In the genomic region with DNA sequence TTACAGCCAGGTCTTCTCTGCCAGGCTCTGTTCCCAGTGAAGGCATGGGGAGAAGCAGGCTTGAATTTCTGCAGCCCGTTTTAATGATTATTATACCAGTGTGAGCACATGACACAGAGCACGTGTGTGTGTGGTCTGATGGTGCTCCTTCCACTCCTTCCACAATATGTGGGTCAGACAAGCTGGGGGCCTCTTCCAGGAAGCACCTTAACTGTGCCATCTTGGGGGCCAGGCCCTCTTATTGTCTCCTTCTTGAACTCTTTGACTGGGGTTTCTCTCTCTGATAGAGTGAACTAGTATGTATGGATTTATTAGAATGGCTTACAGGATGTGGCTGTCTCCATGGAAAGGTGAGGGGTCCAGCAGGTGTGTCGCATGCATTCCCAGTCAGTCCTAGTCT, we compare ENCODE assay signal across 16 mouse cellular contexts. TPM values are rescaled to one million over a fixed set of nuclear protein-coding genes. Genes with fewer than 3 reads are reported as not detected.
DNase-seq lines count a peak whose midpoint lies in the region; ATAC-seq and TF ChIP-seq lines count a peak whose summit lies in the region.
"Had no signal": no experiment of that assay in that cellular context is flagged by ENCODE, and none has a peak within 500 bp of the region (broad histone marks: within the 10 kb centered on the region; RNA-seq: fewer than 3 reads in every experiment).

No protein-coding gene starts in this region.

- TF ChIP-seq POLR2A in thymus, adult 2 months (IDR thresholded peaks at IDR 0.05; ENCODE audit: control insufficient read depth, extremely low read depth, insufficient read depth, low read length, poor library complexity) = no peak

- no peak overlapping the region for H3K4me2 ChIP-seq in heart, embryonic 12.5 days
- H3K4me2 ChIP-seq in heart, postnatal 0 days (ENCODE audit: low read depth, low read length) = no peak overlapping the region
- H3K4me2 ChIP-seq in stomach, postnatal 0 days (replicated peaks; ENCODE audit: low read depth) = no peak overlapping the region
- H3K4me2 ChIP-seq: embryonic facial prominence, embryonic 15.5 days; forebrain, embryonic 15.5 days; hindbrain, embryonic 15.5 days had no signal

- H3K27ac ChIP-seq in heart, embryonic 12.5 days (ENCODE audit: poor library complexity, severe bottlenecking) = no peak overlapping the region
- H3K27ac ChIP-seq in heart, postnatal 0 days (ENCODE audit: low read depth) = peak overlapping the region; percentile 76; the same call in 1 of the 2 replicates
- peak overlapping the region; percentile 82 for H3K27ac ChIP-seq in thymus, adult 2 months (ENCODE audit: control insufficient read depth, insufficient read depth, low read length)
- H3K27ac ChIP-seq in stomach, postnatal 0 days (replicated peaks) = peak overlapping the region; percentile 59; the same call in 1 of the 2 replicates
- H3K27ac ChIP-seq: embryonic facial prominence, embryonic 15.5 days; forebrain, embryonic 10.5 days; forebrain, embryonic 15.5 days; hindbrain, embryonic 15.5 days had no signal

- ATAC-seq in heart, embryonic 12.5 days (ENCODE audit: insufficient number of reproducible peaks, low FRiP score) = no peak
- no peak for ATAC-seq in heart, postnatal 0 days (ENCODE audit: insufficient read depth, low read depth)
- no peak for ATAC-seq in stomach, postnatal 0 days (ENCODE audit: low FRiP score, low TSS enrichment)
- ATAC-seq: forebrain, embryonic 15.5 days had no signal

- H3K36me3 ChIP-seq in heart, embryonic 12.5 days = peaks cover 50% of the 10 kb centered on the region
- peaks cover 30% of the 10 kb centered on the region for H3K36me3 ChIP-seq in heart, postnatal 0 days (replicated peaks; ENCODE audit: control insufficient read depth, insufficient read depth, low read length)
- H3K36me3 ChIP-seq in thymus, adult 2 months (ENCODE audit: control insufficient read depth, insufficient read depth, low read length) = peaks cover 10% of the 10 kb centered on the region; the same call in 1 of the 2 replicates
- peaks cover 5% of the 10 kb centered on the region; the same call in 1 of the 2 replicates for H3K36me3 ChIP-seq in stomach, postnatal 0 days (ENCODE audit: control insufficient read depth, insufficient read depth, low read length)

- H3K9ac ChIP-seq in heart, embryonic 12.5 days = no peak overlapping the region
- no peak overlapping the region for H3K9ac ChIP-seq in heart, postnatal 0 days (replicated peaks; ENCODE audit: low read depth, low read length)
- no peak overlapping the region for H3K9ac ChIP-seq in stomach, postnatal 0 days (ENCODE audit: low read length)
- H3K9ac ChIP-seq: embryonic facial prominence, embryonic 15.5 days; forebrain, embryonic 15.5 days; hindbrain, embryonic 15.5 days had no signal

- no peak for TF ChIP-seq CTCF in heart, postnatal 0 days (IDR thresholded peaks at IDR 0.05; ENCODE audit: low read depth)
- no peak for TF ChIP-seq CTCF in thymus, adult 2 months (IDR thresholded peaks at IDR 0.05; ENCODE audit: borderline replicate concordance, control insufficient read depth, extremely low read depth, insufficient read depth, low read length, poor library complexity)
- TF ChIP-seq CTCF in stomach, postnatal 0 days (IDR thresholded peaks at IDR 0.05; ENCODE audit: low read depth) = no peak

- no peaks in the 10 kb centered on the region for H3K9me3 ChIP-seq in heart, embryonic 12.5 days (replicated peaks)
- no peaks in the 10 kb centered on the region for H3K9me3 ChIP-seq in heart, postnatal 0 days (replicated peaks; ENCODE audit: control insufficient read depth, low read length)
- no peaks in the 10 kb centered on the region for H3K9me3 ChIP-seq in stomach, postnatal 0 days (ENCODE audit: control insufficient read depth, low read length)
- H3K9me3 ChIP-seq: embryonic facial prominence, embryonic 15.5 days; forebrain, embryonic 15.5 days; heart, embryonic 10.5 days; hindbrain, embryonic 15.5 days had no signal

- no peaks in the 10 kb centered on the region for H3K27me3 ChIP-seq in heart, embryonic 12.5 days (replicated peaks)
- H3K27me3 ChIP-seq in heart, postnatal 0 days (ENCODE audit: control insufficient read depth, insufficient read depth, low read length) = no peaks in the 10 kb centered on the region
- no peaks in the 10 kb centered on the region for H3K27me3 ChIP-seq in thymus, adult 2 months (ENCODE audit: control insufficient read depth, insufficient read depth, low read length)
- no peaks in the 10 kb centered on the region for H3K27me3 ChIP-seq in stomach, postnatal 0 days (ENCODE audit: control insufficient read depth, insufficient read depth, low read length)
- H3K27me3 ChIP-seq: embryonic facial prominence, embryonic 15.5 days; forebrain, embryonic 15.5 days; hindbrain, embryonic 15.5 days had no signal

- peaks cover 41% of the 10 kb centered on the region for H3K4me1 ChIP-seq in heart, embryonic 12.5 days (replicated peaks)
- peaks cover 20% of the 10 kb centered on the region for H3K4me1 ChIP-seq in heart, postnatal 0 days (ENCODE audit: control insufficient read depth, insufficient read depth)
- peaks cover 63% of the 10 kb centered on the region for H3K4me1 ChIP-seq in thymus, adult 2 months (replicated peaks; ENCODE audit: control insufficient read depth, insufficient read depth, low read length)
- H3K4me1 ChIP-seq in stomach, postnatal 0 days (replicated peaks; ENCODE audit: control insufficient read depth, insufficient read depth) = peaks cover 2% of the 10 kb centered on the region; the same call in 1 of the 2 replicates
- H3K4me1 ChIP-seq: forebrain, embryonic 15.5 days had no signal

- no peak for TF ChIP-seq EP300 in heart, postnatal 0 days (IDR thresholded peaks at IDR 0.05; ENCODE audit: low read depth)
- no peak for TF ChIP-seq EP300 in stomach, postnatal 0 days (optimal IDR thresholded peaks at IDR 0.05)

- DNase-seq in heart, adult 11 months = peak; percentile 73
- no peak for DNase-seq in heart, postnatal 0 days (ENCODE audit: low spot score)
- no peak for DNase-seq in heart, postnatal 10 days
- no peak for DNase-seq in thymus, adult 2 months
- no peak for DNase-seq in thymus, postnatal 36 days
- DNase-seq in stomach, postnatal 0 days (ENCODE audit: low spot score) = no peak
- no peak for DNase-seq in spleen, postnatal 10 days (ENCODE audit: low spot score in 2 of 2)
- DNase-seq: cerebellum, adult 11 months; cerebellum, adult 8-10 months had no signal

- intact Hi-C loops in heart, postnatal 10 days (cut with DNase I) = no loop called here

- no peak overlapping the region for H3K4me3 ChIP-seq in heart, embryonic 12.5 days
- no peak overlapping the region for H3K4me3 ChIP-seq in heart, postnatal 0 days (ENCODE audit: low read depth, low read length)
- no peak overlapping the region for H3K4me3 ChIP-seq in thymus, adult 2 months (ENCODE audit: control insufficient read depth, insufficient read depth, low read length)
- no peak overlapping the region for H3K4me3 ChIP-seq in stomach, postnatal 0 days (ENCODE audit: low read depth, low read length)
- H3K4me3 ChIP-seq: embryonic facial prominence, embryonic 15.5 days; erythroblast, embryonic 14.5 days; forebrain, embryonic 10.5 days; forebrain, embryonic 15.5 days; heart, embryonic 10.5 days; hindbrain, embryonic 15.5 days had no signal

- WGBS in heart, embryonic 12.5 days = 91% methylated on average over 3 of the region's 3 CpGs
- WGBS in heart, postnatal 0 days = 77% methylated on average over 3 of the region's 3 CpGs
- 61% methylated on average over 3 of the region's 3 CpGs for WGBS in thymus, adult 2 months
- 79% methylated on average over 3 of the region's 3 CpGs for WGBS in stomach, postnatal 0 days

RNA-seq across cellular contexts. Expression of gene Helz, which starts 24.8 kb away (rescaled TPM):
- 19.5 and 22.8 TPM in 2 replicates for polyA plus RNA-seq in heart, embryonic 12.5 days (2016; fragmentation: Nextera tagmentation; extraction: Ambion mirVana)
- total RNA-seq in heart, postnatal 0 days (2014; rRNA removed; ENCODE audit: low replicate concordance) = 8.0 and 10.8 TPM in 2 replicates
- 7.3 and 8.1 TPM in 2 replicates for polyA plus RNA-seq in heart, postnatal 0 days (2015; fragmentation: Nextera tagmentation; extraction: Ambion mirVana)
- 10 to 100 TPM; 26.7 to 31.8 TPM for total RNA-seq in heart, postnatal 10 days (2021)
- polyA plus RNA-seq in thymus, adult 2 months (2012; rRNA removed) = 66.9 and 82.2 TPM in 2 replicates
- polyA plus RNA-seq in stomach, postnatal 0 days (2015; fragmentation: Nextera tagmentation; extraction: Ambion mirVana) = 5.3 TPM in 2 replicates
